Mouse (Mus musculus) ES-Bruce4 (cell line): ENCODE measurements around the gene Gse1.

Source experiments
- CTCF ChIP-seq: IDR thresholded peaks from one replicate; pipeline ENCODE4 v1.8.1; 2011; ENCODE audit warnings: low read depth, low read length
- EP300 ChIP-seq: IDR thresholded peaks from 2 replicates; pipeline ENCODE4 v1.6.1; 2011; ENCODE audit warnings: low read depth, low read length; ENCODE audit not compliant: insufficient read depth
- POLR2A ChIP-seq: IDR thresholded peaks from one replicate; pipeline ENCODE4 v1.8.1; 2011; ENCODE audit warnings: low read length; ENCODE audit not compliant: insufficient read depth

- no peak for TF ChIP-seq CTCF
- TF ChIP-seq POLR2A: no peak
- no peak for TF ChIP-seq EP300
Observed at GRCm38 (mm10) chr8:120551677-120551980, 323.4 kb downstream of the Gse1 start.
